Mouse (Mus musculus): ENCODE data around the gene Mtfr1l.

Mtfr1l gene

GRCm38 (mm10) chr4:134557626-134558249, 22.6 kb upstream of the Mtfr1l start:
- no peak for DNase-seq (ENCODE audit: low read depth)

GRCm38 (mm10) chr4:134555956-134556580, 20.9 kb upstream of the Mtfr1l start:
- DNase-seq (ENCODE audit: low read depth): peak; percentile 44

GRCm38 (mm10) chr4:134553631-134554030, 18.4 kb upstream of the Mtfr1l start:
- DNase-seq (ENCODE audit: low read depth): no peak

GRCm38 (mm10) chr4:134551494-134552316, 16.5 kb upstream of the Mtfr1l start, which contains the start of gene Selenon:
Selenon (minus strand) TSS chr4:134552166.
- no peak for DNase-seq (ENCODE audit: low read depth)

GRCm38 (mm10) chr4:134549899-134550298, 14.7 kb upstream of the Mtfr1l start:
- DNase-seq (ENCODE audit: low read depth): no peak

GRCm38 (mm10) chr4:134548169-134548938, 13.2 kb upstream of the Mtfr1l start:
- peak; percentile 31 for DNase-seq (ENCODE audit: low read depth)

GRCm38 (mm10) chr4:134546814-134547705, 11.9 kb upstream of the Mtfr1l start:
- no peak for DNase-seq (ENCODE audit: low read depth)

DNA sequence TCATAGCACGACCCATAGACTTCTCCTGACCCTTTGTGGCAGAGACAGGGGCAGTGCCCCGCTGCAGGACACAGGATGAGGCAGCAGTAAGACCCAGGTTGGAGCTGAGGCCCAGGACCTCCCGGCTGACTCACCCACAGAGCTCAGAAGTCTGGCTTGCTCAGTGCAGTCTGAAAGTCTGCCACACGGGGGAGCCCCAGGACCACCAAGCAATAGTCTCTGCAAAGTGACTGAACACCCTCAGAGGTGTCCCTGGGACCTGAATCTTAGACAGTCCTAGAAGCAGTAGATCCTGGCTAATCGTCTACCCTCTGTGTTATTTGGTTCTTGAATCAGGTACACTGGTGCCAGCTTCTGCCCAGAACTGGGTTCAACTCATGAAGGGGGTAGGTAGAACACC, 8.1 kb upstream of the Mtfr1l start:
- DNase-seq (ENCODE audit: low read depth): peak; percentile 93

- DNase-seq (ENCODE audit: low read depth): no peak
Observed at GRCm38 (mm10) chr4:134542726-134543125, 7.5 kb upstream of the Mtfr1l start.

DNA sequence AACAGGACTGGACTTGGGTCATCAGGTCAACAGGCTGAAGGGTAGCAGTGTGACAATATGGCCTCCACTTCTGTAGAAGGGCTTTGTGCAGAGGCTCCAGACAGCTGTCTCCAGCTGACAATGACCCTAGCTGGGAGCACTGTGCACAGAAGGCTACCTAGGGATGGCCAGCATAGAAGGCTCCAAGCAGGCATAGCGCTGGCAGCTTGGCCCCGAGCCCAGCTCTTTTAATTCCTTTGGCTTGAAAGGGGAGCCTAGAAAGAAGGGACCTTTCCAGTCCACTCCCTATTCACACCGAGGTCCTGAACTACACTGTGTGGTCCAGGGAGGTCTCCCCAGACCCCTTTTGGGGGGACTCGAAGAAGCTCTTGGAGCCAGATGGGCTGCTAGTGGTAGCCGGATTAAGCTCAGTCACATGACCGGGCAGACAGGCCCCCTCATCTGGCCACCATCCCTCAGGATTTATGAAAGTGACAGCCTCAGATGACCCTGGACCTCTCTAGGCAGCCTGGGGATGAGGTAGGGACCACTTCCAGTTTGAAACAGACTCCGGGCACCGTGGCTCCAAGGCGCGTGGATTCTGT, 3.9 kb upstream of the Mtfr1l start:
- no peak for DNase-seq (ENCODE audit: low read depth)

DNA sequence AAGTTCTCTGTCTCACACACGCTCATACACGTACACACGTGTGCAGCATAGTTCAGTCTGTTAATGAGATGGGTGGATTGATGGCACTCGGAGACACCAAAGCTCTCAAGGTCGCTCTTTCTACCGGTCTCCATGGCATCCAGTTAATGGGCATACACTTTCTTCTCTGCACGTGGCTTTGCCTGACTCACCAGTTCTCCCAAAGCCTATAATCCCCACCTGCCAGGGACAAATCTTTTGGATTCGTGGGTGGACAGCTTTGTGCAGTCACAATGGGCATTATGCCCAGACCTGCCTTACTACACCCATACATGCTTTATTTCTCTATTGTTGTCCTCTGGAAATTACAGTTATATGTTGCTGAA, 582 bp upstream of the Mtfr1l start:
- DNase-seq (ENCODE audit: low read depth): no peak

DNA sequence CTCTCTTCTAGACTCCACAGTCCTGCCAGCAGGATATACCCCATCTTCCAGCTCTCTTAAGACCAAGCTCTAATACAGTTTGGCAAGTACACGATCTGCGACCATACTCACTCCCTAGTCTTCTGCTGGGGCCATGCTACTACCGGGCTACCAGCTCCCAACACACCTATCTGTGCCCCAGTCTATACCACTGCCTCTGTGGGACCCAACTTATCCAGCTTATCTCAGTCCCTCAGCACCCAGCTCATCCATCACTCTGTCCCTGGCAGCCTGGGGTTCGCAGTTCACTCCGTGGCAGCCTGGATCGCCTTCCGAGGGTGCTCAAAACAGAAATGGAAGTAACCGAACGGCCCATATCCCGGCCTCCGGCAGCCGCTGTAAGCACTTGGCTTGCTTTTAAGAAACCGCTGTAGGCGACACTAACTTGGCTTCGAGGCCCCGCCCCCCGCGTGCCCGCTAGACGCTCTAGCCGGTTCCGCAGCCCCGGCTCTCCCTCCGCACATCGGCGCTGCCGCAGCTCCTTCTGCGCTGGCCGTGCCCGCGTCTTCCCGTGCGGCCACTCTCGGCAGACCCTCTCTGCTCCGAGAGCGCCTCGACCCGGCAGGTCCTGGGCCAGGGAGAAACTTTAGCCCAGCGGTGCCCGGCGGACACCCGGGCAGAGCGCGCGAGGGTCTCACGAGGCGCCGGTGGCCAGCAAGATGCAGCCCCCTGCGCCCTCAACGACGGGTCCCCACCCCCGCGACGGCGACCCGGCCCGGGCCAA, 882 bp downstream of the Mtfr1l start:
- peak; percentile 88 for DNase-seq (ENCODE audit: low read depth)

- no peak for DNase-seq (ENCODE audit: low read depth)
Observed at GRCm38 (mm10) chr4:134533421-134533820, 1.8 kb downstream of the Mtfr1l start.

- no peak for DNase-seq (ENCODE audit: low read depth)
Observed at GRCm38 (mm10) chr4:134532928-134533327, 2.3 kb downstream of the Mtfr1l start.

DNA sequence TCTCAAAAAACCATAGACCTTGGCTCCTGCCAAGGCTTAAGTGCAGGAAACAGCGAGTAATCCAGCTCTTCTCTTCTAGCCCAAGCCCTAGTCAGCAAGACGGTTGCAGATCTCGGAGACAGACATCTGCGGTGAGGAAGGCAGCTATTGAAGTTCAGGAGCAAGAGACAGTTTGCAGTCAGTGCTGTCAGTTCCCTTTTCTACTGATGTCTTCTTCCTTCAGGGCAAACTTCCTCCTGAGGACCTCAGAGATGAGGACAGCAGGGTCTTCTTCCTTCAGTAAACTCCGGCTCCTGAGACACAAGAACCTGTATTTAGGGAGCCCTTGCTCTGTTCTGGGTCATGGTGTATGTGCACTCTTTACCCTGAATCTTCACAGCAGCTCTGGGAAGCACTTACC, 9.0 kb downstream of the Mtfr1l start:
- no peak for DNase-seq (ENCODE audit: low read depth)

- DNase-seq (ENCODE audit: low read depth): no peak
Observed at GRCm38 (mm10) chr4:134525806-134526205, 9.4 kb downstream of the Mtfr1l start.

DNA sequence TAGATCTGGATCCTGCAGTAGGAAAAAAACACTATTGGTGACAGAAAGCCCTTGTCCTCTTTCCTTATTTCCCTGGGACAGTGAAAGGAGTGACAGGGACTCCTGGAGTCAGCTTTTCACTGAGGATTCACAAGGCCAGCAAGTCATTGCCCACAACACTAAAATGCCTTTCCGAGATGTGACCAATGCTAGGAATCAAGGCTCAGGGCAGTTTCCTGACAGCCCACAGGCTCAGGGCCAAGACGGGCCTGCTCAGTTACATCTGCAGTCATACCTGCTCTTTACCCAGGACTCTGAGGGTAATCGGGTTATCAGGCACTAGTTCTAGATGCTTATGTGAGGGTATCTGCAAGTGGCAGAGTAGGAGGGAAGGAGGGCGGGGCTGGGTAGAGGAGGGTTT, 11.7 kb downstream of the Mtfr1l start:
- no peak for DNase-seq (ENCODE audit: low read depth)

DNA sequence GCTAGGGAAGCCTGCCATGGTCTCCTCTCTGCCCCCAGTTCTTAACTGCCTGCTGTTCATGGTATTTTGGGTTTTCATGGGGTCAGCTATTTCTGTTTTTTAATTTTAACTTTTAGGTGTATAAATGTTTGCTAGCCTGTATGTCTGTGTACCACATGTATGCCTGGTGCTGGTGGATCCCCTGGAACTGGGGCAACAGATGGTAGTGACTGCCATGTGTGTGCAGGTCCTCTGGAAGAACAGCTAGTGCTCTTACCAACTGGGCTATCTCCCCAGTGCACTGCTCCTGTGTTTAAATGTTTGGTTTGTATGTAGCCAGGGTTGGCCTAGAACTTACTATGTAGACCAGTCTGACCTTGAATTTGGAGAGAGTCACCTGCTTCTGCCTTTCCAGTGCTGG, 15.9 kb downstream of the Mtfr1l start:
- DNase-seq (ENCODE audit: low read depth): no peak

DNA sequence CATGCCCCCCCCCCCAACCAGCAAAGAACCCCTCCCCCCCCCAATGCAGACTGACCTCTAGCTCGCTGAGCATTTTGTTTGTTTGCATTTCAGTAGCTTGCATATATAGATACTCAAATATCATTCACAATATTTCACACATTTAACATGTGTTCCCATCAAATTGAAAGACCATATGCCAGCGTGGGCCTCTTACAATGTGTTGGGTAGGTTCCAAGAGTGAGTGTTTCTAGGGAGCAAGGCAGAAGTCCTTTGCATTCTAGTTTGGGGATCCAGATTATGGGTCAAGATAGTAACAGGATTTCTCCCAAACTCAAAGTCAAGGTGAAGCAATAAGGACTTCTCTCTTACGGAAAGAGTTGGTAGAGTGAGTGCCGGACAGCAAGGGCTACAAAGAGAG, 16.6 kb downstream of the Mtfr1l start:
- no peak for DNase-seq (ENCODE audit: low read depth)

GRCm38 (mm10) chr4:134517719-134518118, 17.5 kb downstream of the Mtfr1l start:
- no peak for DNase-seq (ENCODE audit: low read depth)
